Mouse (Mus musculus): ENCODE data around the gene Tmem151b. TPM values are rescaled to one million over a fixed set of nuclear protein-coding genes. Genes with fewer than 3 reads are reported as not detected.

Tmem151b gene
- total RNA-seq, 2 experiments from 2014 or later = 114 to 120 TPM

Other genes with a start within 250 kb of the Tmem151b start
- gene Cdc5l, start 115.9 kb downstream of the Tmem151b start, total RNA-seq (2021) = 10 to 100 TPM; 49.5 to 49.7 TPM
- gene Spats1, start 74.3 kb downstream of the Tmem151b start, total RNA-seq (2021) = 1 to 10 TPM; 4.9 to 6.0 TPM
- gene Aars2, start 42.8 kb downstream of the Tmem151b start, total RNA-seq (2021) = 10 to 100 TPM; 23.0 to 24.4 TPM
- gene Tcte1, start 26.2 kb downstream of the Tmem151b start, total RNA-seq (2021) = 1 to 10 TPM in 1 of 2 experiments, under 1 TPM in 1; 0.68 to 1.1 TPM
- gene Nfkbie, start 6.0 kb upstream of the Tmem151b start, total RNA-seq (2021) = 1 to 10 TPM; 1.8 to 2.0 TPM
- gene Slc35b2, start 14.2 kb upstream of the Tmem151b start, total RNA-seq (2021) = 10 to 100 TPM; 41.6 to 46.1 TPM
- 1,000 to 10,000 TPM; 1,454 to 1,586 TPM for gene Hsp90ab1, start 23.6 kb upstream of the Tmem151b start, total RNA-seq (2021)
- 10 to 100 TPM; 21.0 to 24.4 TPM for gene Slc29a1, start 49.9 kb upstream of the Tmem151b start, total RNA-seq (2021)
- gene Mymx, start 52.4 kb upstream of the Tmem151b start, total RNA-seq (2021) = not detected
- 1 to 10 TPM in 1 of 2 experiments, under 1 TPM in 1; 0.13 to 1.6 TPM for gene Capn11, start 109.6 kb upstream of the Tmem151b start, total RNA-seq (2021)
- 10 to 100 TPM; 42.9 to 46.3 TPM for gene Mrpl14, start 136.6 kb upstream of the Tmem151b start, total RNA-seq (2021)
- 100 to 1,000 TPM; 220 to 225 TPM for gene Tmem63b, start 137.2 kb upstream of the Tmem151b start, total RNA-seq (2021)
- under 1 TPM in 1 of 2 experiments, not detected in 1; 0.77 TPM for gene 1600014C23Rik, start 184.2 kb upstream of the Tmem151b start, total RNA-seq (2021)